Mouse (Mus musculus): ENCODE data around the gene Castor2. TPM values are rescaled to one million over a fixed set of nuclear protein-coding genes. Genes with fewer than 3 reads are reported as not detected.

The Castor2 gene
- total RNA-seq, 4 experiments from 2014 or later = 18.4 to 37.2 (median 23.6) TPM

DNA sequence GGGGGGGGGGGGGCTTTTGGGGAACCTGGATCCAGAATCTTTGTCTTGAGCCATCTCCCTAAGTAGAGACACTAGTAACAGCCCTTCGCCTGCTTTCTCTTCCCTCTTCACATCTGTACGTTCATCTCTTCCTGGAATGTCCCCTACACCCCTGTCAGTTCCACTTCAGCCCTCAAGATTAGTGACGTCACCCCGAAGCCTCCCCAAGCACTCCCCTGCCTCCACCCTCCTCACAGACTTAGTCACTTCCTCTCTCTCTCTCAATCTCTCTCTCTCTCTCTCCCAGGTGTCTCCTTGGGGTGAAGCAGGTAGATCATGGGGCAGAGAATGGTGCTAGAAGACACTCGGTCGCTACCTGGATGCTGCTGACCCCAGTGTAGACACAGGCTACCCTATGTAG is 3.2 kb downstream of the Castor2 start:
- no peak for DNase-seq

GRCm38 (mm10) chr5:134105829-134106228 is 6.3 kb downstream of the Castor2 start:
- no peak for DNase-seq

DNA sequence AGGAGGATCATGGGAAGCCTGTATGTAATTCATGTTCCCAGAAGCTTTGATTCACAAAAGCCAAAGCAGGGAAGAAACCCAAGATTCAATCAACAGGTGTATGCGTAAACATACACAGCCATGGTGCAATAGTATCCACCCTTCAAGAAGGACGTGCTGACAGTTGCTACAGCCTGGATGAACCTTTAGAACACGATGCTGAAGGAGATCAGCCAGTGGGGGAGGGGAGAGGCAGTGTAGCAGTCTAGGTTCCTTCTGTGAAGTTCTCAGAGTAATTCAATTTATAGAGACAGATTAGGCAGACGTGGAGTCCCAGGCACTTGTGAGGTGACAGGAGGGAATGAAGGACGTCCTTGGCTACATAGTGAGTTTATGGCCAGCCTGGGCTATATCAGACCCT is 15.5 kb downstream of the Castor2 start:
- DNase-seq = no peak

- no peak for DNase-seq
These were observed 16.2 kb downstream of the Castor2 start for GRCm38 (mm10) chr5:134115639-134116259.

GRCm38 (mm10) chr5:134118798-134119407 is 19.4 kb downstream of the Castor2 start:
- DNase-seq = no peak

- no peak for DNase-seq
These were observed 20.1 kb downstream of the Castor2 start for GRCm38 (mm10) chr5:134119481-134120120.

- no peak for DNase-seq
These were observed 20.6 kb downstream of the Castor2 start for GRCm38 (mm10) chr5:134120135-134120534.

DNA sequence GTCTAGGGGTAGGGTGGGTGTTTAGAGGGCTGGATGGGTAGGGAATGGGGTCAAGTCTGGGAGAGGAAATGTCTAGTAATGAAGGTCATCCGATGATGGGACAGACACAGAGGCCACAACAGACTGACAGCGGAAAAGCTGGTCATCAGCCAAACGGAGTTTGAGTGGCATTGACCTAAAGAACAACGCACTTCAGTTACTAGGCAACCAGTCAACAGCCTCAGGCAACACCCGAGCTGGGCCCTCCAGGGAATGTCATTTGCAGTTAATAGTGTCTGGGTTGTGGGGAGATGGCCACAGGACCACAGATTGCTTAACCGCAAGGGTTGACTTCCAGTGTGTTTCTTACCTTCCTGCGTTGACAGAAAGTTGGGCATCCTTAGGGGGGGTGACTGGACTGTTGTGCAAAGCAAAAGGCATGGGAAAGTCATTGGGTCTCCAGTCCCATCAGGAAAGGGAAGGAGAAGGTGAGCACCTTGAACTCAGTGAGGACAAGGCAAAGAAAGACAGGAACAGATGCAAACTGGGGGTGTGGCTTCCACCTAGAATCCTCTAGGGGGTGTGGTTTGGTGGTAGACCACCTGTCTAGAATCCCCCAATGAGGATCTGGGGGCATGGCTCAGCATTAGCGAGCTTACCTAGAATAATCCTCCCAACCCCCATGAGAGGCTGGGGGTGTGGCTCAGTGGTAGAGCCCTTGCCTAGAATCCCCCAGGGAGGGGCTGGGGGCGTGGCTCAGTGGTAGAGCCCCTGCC is 21.8 kb downstream of the Castor2 start:
- peak; percentile 63 for DNase-seq

- DNase-seq = no peak
These were observed 22.4 kb downstream of the Castor2 start for GRCm38 (mm10) chr5:134121893-134122259.

GRCm38 (mm10) chr5:134123846-134124245 is 24.3 kb downstream of the Castor2 start:
- no peak for DNase-seq

- no peak for DNase-seq
These were observed 26.7 kb downstream of the Castor2 start for GRCm38 (mm10) chr5:134126232-134126631.

GRCm38 (mm10) chr5:134131586-134131985 is 32.1 kb downstream of the Castor2 start:
- no peak for DNase-seq

GRCm38 (mm10) chr5:134136022-134136421 is 36.5 kb downstream of the Castor2 start:
- DNase-seq = no peak

GRCm38 (mm10) chr5:134137933-134138332 is 38.4 kb downstream of the Castor2 start:
- no peak for DNase-seq

- no peak for DNase-seq
These were observed 39.9 kb downstream of the Castor2 start for GRCm38 (mm10) chr5:134139429-134139828.

DNA sequence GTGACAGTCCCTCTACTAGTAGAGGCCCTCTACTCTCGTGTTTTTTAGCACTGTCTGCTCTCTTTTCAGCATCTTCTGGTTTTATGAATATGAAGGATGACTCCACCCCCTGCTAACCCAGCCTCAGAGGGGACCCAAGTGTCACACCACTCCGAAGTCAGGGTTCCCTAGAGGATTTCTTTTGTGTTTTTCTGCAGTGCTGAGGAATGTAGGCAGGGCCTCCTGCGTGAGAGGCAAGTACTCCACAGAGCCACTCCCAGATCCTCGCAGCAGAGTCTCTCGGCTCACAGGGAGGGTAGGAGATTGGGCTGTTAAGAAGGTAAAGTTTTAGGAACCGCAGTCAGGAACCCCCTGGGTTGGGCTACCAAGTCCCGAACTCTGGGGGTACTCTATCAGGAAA is 41.7 kb downstream of the Castor2 start:
- no peak for DNase-seq

DNA sequence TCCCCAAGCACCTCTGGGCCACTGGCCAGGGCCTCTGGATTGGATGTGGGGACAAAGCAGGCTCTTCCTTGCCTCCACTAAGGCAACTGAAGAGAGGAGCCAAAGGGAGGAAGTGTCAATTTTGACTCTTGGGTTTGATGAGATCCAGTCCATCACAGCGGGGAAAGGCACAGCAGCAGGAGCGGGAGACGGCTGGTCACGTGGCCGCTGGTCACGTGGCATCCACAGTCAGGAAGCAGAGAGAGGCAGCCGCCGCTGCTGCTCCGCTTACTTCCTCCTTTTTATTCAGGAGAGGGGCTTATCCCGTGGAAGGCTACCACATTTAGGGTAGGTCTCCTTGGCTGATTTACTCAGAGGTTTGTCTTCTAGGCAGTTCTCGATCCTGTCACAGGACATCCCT is 42.9 kb downstream of the Castor2 start:
- DNase-seq = no peak

GRCm38 (mm10) chr5:134144986-134145385 is 45.5 kb downstream of the Castor2 start:
- DNase-seq = no peak

GRCm38 (mm10) chr5:134147194-134147753 is 47.8 kb downstream of the Castor2 start:
- DNase-seq = no peak

- DNase-seq = no peak
These were observed 48.6 kb downstream of the Castor2 start for GRCm38 (mm10) chr5:134148153-134148552.

- no peak for DNase-seq
These were observed 52.4 kb downstream of the Castor2 start for GRCm38 (mm10) chr5:134151895-134152294.

GRCm38 (mm10) chr5:134155916-134156466 is 56.5 kb downstream of the Castor2 start:
- DNase-seq = no peak

DNA sequence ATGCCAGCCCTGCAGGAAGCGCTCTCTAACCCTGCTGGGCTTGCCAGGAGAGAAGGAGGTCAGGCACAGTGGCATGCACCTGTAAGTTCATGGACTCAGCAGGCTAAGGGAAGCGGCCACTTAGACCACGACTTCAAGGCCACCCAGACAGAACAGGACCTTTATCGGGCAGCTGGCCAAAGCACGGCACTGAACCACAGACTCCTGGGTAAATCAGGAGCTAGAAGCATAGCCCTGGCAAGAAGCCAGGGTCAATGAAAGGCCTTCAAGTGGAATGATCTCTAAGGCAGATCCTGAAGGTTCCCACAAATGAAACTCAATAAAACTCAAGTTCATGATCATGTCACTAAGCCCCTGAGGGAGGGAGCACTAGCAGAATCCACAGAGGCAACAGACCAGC is 65.2 kb downstream of the Castor2 start:
- peak; percentile 76 for DNase-seq

Data from adrenal gland, adult 8-10 months (tissue).